Mouse (Mus musculus) megakaryocyte-erythroid progenitor cell, adult 5-6 weeks (primary cell): ENCODE measurements around the gene Btnl10. TPM values are rescaled to one million over a fixed set of nuclear protein-coding genes. Genes with fewer than 3 reads are reported as not detected.
A peak's percentile ranks its signal among the peaks of the same experiment; 100 is the strongest.

Experiments used
- ATAC-seq: replicated peaks from 2 replicates; pipeline ENCODE4 v1.8.0; 2016; ENCODE audit warnings: mild to moderate bottlenecking, inconsistent platforms; ENCODE audit not compliant: severe bottlenecking, poor library complexity, low FRiP score, low TSS enrichment
- total RNA-seq, 2 experiments: library from RNA; stranded (forward) in 1 of 2; stranded (reverse) in 1 of 2; fragments of 200-1000, 215-1000 nt in 1 of 2; fragments of >200 nt in 1 of 2; fragmentation: Nextera tagmentation in 1 of 2; gene quantifications; 2 replicates each; pipeline ENCODE4 v1.2.3; 2014 to 2017

The Btnl10 gene
- total RNA-seq, 2 experiments from 2014 or later = 18.8 to 34.1 TPM

DNA sequence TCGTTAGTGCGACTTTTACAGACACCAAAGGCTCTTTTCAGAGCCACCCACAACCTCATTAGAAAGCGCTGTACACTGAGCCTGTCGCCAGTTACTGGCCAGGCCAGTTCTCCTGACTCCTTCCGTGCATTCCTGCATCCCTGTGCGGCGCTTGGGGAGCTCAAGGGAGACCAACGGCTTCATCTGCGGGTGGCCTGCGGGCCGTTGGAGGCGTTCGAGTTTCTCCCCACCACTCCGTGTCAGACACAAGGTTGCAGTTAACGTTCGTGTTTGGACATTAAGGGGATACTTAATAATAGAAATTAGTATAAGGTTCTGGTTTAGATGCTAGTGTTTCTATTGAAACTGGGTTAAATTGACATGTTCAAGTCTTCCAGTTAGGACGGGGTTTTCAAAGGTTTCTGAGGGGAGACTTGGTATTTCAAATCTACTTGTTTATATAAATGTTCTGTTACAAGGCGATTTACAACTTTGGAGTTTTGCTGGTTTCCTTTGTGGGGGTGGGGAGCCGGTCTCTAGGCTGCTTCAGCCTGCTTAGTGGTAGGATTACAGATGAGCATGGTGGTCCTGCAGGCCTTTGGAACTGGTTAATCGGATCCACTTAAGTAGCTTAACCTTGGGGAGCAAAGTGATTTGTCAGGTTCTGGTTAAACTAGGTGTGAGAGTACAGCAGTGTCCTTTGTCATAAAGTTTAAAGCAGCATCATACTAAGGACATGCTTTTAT, 37.6 kb downstream of the Btnl10 start:
- ATAC-seq = no peak

DNA sequence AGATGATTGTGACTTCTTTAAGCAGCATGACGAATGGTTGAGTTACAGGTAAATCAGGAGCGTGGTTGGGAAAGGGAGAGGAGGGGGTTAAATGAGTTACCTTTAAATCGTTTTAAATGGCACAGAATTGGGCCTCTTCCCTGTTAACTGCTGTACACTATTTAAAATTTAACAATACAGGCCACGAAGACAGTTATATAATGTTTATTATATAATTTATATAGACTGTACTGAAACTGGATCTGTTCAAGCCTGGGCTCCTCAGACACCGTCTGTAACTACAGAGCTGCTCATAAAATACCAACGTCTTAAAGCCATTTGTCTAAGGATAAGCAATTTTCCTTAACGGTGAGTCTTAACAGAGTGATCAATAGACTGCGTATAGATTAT, 38.2 kb downstream of the Btnl10 start:
- ATAC-seq = no peak

DNA sequence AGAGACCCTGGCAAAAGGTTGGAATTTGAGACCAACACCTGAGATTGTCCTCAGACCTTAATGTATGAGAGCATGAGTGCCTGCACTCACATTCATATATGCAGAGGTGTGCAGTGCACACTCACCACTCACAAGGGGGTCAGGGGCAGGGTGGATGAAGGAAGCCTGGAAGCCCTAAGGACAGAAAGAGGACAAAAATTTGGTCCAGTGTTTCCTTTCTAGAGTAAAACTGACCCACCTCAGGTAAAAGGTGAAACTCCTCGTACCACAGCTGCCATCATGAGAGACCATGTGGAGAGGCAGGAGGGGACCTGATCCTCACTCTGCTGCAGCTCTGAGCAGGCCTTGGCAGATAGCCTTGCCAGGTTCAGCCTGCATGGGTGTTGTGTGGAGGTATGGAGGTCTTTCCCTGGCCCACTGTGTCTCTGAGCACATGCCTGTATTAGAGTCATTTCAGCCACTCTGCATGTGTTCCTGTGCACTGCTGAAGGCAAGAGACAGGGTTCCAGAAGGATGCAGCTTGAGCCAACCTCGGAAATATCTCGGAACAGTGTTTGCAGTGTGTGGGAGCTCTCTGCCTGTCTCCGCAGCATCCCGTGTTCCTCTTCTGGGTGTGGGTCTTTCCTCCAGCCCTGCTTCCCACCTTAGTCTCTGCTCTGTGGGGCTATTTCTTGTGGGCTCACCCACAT, 39.7 kb downstream of the Btnl10 start:
- ATAC-seq = no peak

DNA sequence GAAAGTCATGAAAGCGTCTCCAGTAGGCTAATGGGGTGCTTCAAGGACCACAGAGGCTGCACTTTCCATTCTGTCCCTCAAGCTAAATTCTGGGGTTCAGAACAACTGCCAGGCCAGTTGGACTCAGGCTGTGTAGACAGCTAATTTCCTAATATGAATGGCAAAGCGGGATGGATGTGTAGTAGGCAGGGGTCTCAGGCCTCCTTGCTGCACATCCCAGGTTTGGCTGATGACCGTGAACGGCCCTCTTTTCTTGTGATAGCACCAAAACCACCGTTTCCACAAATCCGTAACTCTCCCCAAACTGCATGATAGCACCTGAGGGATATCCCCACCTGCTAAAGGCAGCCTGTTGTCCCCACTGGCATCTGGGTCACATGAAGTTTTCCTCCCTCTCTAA, 40.8 kb downstream of the Btnl10 start:
- ATAC-seq = no peak

DNA sequence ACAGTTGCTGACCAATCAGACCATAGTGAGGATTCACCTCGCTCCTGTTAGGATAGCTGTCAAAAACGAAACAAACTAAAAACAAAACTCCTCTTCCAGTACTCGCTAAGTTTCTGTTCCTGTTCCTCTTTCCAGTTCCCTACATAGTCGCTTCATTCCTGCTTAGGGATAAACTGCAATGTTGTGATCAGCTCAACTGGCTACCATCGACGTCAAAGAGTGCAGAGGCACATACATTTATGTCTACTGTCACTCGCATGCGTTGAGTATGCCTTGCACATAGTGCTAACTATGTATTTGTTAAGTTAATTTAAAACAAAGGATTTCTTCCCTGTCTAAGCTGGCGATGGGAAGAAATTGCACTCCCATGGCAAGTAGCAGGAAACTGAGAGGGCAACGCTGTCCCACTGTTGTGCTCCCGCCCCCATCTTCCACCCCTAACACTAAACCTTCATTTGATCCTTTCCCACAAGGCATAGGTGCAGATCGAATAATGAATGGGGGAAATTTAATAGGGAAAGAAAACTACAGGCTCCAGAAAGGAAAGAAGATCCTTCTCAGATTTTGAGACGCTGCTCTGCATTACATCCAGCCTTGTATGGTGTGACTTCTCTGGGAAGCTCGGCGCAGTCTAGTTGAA, 41.6 kb downstream of the Btnl10 start:
- ATAC-seq = no peak

DNA sequence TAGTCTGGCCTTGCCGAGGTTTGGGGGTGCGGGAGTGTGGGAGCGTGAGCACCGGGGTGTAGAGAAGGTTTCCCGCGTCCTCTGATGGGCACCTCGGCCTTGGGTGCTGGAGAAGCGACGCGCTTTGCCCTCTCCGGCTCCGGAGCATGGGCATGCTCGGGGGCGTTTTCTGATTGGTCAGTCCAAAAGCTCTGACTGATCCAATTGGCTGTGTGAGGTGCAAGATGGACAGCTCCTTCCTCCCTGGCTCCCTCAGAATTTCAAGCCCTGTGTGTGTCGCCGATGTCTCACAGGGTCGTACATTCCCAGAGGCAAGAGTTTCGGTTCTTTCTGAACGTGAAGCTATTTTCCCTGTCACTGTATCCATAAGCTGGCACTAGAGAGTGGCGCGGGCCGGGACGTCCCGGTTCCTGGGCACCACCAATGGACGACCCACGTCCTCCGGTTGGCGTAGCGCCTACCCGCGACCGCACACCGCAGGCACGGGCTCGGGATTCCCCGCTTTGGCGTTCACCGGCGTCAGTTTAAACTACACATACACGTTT, 42.3 kb downstream of the Btnl10 start:
- peak; percentile 79 for ATAC-seq

DNA sequence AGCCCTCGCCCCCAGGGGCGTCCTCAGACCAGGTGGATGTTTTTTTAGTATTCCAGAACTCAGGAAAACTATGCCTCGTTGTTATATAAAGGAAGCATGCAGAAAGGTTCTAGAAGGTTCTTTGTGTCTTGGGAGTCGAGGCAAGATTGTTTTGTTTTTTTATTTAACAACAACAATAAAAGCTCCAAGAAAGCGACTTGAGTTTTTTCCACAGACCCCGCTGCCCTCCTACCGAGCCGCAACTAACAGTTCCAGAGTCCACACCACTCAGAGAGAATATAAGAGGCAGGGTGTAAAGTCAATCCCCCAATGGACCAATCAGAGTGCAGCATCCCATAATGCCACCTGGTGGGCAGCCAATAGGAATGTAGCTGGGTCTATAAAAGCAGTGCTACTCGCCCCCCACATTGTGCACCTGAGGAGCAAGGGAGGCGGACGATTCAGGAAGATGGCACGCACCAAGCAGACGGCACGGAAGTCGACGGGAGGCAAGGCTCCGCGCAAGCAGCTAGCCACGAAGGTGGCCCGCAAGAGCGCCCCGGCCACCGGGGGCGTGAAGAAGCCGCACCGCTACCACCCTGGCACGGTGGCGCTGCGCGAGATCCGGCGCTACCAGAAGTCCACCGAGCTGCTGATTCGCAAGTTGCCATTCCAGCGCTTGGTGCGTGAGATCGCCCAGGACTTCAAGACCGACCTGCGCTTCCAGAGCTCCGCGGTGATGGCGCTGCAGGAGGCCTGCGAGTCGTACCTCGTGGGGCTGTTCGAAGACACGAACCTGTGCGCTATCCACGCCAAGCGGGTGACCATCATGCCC, 43.9 kb downstream of the Btnl10 start:
- no peak for ATAC-seq

DNA sequence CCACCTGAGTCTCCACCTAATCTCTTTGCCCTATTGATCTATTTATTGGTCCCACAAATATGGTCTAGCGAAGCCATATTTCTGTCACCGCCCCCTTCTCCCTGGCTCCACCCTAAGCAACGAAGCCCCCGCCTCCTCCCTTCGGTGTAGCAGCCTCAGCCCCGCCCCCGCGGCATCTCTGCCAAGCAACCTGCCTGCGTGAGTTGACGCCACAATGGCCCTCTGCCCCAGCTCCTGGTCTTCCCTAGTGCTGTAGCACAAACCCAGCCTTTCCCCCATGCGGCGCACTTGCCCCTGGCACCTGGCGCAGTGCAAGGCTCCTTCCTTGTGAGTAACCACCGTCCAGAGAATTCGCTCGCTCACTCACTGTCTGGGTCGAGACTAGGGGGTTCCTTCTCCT, 45.8 kb downstream of the Btnl10 start:
- ATAC-seq = peak; percentile 29; the same call in 1 of the 2 replicates

DNA sequence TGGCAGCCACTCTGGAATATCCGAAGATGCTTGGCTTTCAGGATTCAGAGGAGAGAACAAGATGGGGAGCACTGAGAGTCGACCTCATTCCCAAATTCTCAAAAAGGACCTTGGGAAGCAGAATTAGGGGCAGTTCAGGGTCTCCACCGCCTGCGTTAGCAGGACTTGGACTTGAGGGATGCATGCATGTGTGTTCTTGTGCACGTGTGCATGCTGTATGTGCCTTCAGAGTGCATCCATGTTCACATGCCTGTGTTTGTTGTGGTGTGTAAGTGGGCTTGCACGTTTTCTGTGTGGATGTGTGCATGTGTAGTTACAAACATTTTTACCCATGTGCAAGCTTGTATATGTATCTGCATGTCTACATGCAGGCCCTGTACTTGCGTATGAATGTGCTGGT, 46.5 kb downstream of the Btnl10 start:
- ATAC-seq = no peak

DNA sequence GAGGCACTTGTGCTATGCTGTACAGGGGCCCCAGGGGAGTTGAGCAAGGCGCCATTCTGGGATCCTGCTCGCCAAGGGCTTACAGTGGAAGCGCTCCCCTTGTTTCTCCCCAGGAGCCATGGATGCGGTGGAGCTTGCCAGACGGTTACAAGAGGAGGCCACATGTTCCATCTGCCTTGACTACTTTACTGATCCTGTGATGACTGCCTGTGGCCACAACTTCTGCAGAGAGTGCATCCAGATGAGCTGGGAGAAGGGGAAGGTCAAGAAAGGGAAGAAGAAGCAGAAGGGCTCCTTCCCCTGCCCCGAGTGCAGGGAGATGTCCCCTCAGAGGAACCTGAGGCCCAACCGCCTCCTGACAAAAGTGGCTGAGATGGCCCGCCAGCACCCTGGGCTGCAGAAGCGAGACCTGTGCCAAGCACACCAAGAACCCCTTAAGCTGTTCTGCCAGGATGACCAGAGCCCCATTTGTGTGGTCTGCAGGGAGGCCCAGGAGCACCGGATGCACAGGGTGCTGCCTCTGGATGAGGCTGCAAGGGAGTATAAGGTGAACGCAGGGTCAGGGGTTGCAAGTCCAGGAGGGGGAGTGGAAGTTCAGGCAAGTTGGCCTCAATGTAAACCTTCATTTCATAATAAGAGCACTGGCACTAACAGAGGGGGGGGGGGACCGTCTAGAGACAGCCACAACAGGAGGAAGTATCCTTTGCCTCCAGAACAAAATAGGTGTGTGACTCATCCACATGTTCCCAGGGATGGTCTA, 47.5 kb downstream of the Btnl10 start:
- ATAC-seq = no peak

DNA sequence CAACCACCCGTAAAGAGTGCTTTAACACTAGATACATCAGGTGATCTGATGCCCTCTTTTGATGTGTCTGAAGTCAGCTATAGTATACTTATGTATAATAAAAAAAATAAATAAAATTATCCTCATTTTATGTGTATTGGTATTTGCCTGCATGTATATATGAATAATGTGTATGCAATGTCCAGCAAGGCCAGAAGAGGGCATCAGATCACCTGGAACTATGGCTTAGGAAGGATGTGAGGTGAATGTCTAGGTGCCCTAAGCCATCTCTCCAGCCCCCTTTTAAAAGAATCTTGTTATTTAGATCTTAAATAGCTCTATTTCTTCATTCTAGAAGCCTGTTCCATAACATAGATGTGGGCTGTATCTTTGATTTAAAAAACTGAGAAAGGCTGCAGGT, 49.6 kb downstream of the Btnl10 start:
- ATAC-seq = no peak

DNA sequence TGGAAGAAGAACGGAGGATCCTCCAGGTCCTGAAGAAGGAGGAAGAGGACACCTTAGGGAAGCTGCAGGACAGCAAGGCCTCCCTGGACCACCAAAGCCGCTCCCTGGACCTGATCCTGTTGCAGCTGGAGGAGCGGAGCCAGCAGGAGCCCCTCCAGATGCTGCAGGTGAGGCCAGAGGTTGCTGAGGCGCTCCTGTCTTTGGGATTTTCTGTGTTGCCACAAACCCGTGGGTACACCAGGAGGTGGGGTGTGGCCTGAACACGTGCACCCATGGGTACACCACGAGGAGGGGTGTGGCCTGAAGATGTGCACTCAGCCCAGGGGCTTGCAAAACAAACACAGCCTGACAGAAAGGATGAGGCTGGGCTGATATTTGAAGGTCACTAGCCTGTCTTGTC, 50.8 kb downstream of the Btnl10 start:
- no peak for ATAC-seq

DNA sequence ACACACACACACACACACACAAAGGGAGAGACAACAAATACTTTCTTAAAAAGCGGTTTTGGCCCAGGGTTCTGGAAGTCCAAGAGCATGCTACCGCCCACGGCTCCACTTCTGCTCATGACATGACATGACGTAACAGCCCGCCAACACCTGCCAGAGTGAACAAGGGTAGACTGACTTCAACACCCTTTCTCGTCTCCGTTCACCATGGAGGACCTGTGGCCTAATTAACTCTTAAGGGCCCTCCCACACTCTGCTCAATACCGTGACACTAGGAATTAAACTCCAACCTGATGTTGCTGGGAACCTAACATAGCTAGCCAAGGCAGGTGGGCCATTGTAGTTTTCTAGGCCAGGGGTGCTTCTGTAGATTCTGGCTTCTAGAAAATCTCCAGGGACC, 51.3 kb downstream of the Btnl10 start:
- ATAC-seq = no peak

DNA sequence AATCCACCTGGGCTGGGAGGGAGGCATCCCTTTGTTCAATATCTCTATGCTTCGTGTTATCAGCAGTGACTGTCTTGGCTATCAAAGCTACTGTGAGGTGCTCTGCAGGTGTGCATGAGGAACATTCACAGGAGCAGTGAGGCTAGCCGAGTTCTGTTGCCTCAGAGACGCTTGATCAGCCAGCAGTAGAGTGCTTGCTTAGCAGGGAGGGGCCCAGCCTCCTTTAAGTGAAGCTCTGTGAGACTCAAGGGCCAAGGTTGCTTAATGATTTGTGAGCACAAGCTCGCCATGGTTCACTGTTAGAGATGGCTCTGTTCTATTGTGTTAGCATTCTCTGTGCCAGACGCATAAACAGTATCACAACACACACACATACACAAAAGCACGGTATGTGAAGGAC, 52.0 kb downstream of the Btnl10 start:
- ATAC-seq = no peak

DNA sequence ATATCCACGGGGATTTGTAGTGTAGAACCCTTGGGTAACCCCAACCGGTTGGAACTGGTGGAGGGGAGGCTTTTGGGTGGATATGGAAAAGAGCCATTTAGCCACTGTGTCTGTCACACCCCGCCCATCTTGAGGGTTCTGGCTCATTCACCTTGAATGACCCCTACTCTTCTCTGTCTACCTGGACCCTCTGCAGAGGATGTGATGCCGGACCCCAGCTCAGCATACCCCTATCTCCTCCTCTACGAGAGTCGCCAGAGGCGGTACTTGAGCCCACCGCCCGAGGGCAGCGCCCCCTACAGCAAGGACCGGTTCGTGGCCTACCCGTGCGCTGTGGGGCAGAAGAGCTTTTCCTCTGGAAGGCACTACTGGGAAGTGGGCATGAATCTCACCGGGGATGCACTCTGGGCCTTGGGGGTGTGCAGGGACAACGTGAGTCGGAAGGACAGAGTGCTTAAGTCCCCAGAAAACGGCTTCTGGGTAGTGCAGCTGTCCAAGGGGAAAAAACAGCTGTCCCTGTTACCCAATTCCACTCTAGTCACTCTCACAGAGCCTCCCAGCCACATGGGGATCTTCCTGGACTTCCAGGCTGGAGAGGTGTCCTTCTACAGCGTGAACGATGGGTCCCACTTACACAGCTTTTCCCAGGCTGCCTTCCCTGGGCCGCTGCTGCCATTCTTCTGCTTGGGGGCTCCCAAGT, 53.3 kb downstream of the Btnl10 start:
- ATAC-seq = no peak

DNA sequence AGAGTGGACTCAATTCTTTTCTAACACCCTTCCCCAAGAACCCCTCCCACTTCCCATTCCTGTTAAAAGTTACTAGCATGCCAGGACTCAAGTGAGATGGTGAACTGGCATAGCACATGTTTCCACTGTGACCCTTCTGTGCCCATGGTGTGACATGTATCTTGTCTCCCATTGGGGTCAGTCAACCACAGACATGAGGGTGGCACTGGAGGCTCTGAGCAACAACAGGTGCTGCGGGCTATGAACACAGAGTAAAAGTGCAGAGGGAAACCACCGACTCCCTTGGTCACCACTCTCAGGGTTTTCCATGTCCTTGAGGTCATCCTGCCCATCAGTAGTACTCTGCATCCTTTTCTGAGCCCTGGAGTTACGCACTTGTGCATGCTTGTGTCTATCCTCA, 54.1 kb downstream of the Btnl10 start:
- ATAC-seq = no peak

DNA sequence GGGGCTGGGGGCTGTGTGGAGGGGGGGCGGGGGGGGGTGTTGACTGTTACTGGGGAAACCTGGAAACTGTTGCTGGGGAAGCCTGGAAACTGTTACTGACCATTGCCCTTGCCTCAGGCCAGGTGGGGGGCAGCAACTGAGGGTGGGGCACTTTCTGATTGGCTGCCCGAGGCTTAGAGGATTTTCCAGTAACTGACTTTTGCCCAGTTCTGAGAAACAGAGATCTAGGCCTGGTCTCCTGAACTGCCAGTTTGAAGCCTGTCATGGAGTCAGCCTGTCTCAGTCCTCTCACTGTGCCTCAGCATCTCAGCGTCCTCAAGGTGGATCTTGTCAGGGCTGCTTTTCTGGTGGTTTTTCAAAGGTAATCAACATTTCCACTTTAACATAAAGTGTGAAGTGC, 56.7 kb downstream of the Btnl10 start:
- no peak for ATAC-seq
